Mouse (Mus musculus) CD4-positive, CD25-positive, alpha-beta regulatory T cell, adult 4 months (primary cell): ENCODE results near the gene Rpl24. TPM values are rescaled to one million over a fixed set of nuclear protein-coding genes. Genes with fewer than 3 reads are reported as not detected.
"Not testable (repeated sequence)": the region's sequence is repeated elsewhere in the genome, so short reads cannot be mapped to it uniquely, and the experiment has no call there.

Experiments used
- ATAC-seq: one replicate; pipeline ENCODE4 v1.8.0; 2017
- polyA plus RNA-seq, 2 experiments: library from polyadenylated mRNA; unstranded; fragments of 100-300 nt; shearing (Covaris generic); gene quantifications; one replicate each; pipeline ENCODE4 v1.2.1; 2017

The Rpl24 gene
- polyA plus RNA-seq: 1,000 to 10,000 TPM; 1,557 to 1,698 TPM

DNA sequence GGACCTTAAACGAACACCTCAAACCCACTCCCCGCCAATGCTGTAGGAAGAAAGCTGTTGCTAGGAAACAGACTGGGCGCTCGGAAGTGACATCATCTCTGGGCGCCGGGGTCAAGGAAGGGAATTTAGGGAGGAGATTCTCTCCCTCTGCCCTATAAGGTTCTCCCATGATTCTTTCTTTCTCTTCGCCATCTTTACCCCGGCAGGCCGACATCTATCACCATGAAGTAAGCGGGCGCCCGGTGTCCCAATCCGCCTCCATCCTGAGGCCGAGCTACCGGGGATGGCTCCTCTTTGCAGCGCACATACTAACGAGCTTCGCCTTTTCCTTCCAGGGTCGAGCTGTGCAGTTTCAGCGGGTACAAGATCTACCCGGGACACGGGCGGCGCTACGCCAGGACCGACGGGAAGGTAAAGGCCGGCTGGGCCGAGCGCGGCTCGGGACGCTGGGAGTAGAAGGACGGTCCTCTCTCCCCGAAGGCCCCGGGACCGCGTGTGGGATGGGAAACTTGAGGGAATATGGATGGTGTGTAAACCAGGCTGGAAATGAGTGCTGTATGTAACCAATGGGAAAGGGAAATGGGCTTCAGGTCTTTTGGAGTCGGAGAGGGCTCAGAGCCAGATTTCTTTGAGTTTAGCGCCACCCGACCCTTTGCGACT lies at the start of gene Rpl24:
Rpl24 (plus strand) TSS at position 64 of the 660 bp plus-strand sequence.
- ATAC-seq: peak; percentile 87

DNA sequence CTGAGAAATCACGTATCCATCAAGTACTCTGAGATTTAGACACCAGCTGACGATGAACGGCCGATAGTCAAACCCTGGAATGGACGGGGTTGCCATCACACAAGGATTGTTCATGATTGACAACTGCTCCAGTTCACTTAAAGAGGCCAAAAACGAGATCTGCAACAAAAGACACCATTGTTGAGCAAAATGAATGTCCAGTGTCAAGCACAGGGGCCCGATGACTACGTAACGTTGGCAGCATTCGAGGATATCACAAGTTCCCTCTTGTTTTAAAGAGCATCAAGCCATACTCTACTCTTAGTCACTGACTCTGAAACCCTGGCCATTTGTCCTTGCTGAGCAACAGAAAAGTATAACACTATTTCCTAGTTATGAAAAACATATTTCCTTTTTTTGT lies 44.0 kb upstream of the Rpl24 start:
- no peak for ATAC-seq

DNA sequence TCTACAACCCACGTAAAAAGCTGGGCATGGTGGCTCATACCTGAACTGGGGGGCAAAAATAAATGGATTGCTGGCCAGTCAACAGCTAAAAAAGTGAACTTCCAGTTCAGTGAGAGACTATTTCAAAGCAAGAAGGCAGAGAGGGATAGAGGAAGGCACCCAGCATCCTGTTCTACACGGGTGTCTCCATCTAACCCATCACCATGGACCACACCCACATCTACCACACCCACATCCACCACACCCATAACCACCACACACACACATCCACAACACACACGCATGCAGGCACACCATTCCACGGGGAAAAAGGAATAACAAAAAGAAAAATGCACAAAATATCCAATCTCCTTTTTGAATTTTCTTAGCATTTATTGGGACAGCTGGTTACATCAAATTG lies 42.1 kb upstream of the Rpl24 start:
- ATAC-seq: peak; percentile 78

DNA sequence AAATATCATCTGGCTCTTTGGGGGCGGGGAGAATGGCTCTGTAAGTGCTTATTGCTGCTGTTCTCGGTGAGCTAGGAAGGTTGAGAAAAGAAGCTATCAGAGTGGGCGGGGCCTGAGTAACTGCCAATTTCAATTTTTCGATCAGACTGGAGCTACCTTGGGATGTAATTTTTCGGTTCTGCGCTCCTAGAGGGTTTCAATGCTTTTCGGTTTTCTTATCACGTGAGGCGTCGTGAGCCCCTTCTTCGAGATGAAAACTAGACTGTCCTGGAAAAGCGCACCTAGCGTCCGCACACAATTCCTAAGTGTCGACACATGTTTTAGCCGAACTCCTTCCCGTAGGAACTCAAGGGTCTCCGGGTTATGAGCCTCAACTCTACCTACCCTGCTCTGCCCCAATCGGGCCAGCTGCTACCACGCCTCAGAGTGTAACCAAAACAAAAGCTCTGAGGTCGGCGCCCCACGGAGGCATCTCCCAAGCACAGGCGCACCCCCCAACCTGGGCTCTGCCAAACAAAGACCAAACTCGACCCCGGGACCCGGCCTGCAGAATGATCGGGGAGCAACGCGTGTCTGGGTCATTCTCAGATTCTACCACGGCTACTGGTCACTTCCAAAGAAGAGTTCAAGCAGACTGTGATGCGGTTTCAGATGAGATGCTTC lies 32.3 kb upstream of the Rpl24 start:
- ATAC-seq: peak; percentile 30

DNA sequence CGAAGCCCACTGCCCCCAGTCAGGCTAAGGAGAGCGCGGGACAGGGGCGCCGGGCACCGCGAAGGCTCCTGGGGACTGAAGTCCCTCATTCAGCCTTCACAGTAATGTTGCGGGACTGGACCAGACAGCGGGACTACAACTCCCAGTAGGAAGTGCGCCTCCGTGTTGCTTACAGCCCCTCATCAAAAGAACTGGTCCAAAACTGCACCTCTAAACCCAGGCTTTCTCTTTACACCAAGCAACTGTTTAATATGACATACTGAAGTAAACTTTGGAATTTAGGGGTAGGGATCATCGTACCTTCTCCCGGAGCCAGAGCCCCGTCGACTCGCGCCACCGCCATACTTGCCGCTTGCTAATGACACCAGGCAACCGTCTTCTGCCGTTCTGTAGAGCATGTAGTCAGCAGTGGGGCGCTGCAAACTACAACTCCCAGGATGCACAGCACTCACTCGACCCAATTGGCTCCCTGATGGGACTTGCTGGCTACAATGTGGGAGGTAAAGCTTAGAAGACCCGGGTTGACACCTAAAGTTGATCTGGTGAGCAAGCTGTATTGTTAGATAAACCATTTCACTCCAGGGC lies 31.5 kb upstream of the Rpl24 start, which contains the start of gene Cep97:
Cep97 (minus strand) TSS at position 403 of the 585 bp plus-strand sequence.
- ATAC-seq: peak; percentile 95

DNA sequence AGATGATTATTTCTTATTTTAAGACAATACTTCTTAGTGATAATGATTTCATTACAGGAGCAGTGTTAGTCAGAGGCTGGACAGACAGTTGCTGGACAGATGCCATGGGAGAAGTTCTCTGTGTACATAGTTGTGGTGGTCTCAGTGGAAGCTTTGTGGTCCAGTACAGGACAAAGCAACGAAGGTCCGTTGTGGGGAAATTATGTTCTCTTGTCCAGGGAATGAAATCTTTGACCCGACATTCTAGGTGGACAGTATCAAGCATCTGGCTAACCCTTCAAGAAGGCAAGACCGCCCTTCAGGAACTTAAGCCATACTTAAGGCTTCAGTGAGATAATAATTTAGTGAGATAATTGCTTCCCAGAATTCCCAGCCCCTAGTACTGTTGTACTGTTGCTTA lies 27.3 kb upstream of the Rpl24 start:
- ATAC-seq: no peak

DNA sequence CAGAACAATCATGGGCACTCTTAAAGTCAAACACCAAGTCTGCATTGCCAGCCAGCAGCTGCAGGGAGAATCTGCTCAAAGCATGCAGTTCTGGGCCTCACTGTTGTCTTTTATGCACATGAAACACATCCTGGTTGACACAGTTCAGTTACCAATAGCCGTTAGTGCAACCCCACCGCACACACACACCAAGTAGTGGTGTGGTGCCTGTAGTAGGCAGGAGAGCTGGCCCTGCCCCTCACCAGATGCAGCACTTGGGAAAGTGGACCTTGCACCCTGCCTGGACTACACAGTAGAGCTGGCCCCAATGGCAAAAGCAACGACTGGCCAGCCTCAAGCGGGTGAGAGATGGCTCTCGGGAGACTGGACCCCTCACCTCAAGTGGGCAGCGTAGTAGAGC lies 26.4 kb upstream of the Rpl24 start:
- ATAC-seq: no peak

DNA sequence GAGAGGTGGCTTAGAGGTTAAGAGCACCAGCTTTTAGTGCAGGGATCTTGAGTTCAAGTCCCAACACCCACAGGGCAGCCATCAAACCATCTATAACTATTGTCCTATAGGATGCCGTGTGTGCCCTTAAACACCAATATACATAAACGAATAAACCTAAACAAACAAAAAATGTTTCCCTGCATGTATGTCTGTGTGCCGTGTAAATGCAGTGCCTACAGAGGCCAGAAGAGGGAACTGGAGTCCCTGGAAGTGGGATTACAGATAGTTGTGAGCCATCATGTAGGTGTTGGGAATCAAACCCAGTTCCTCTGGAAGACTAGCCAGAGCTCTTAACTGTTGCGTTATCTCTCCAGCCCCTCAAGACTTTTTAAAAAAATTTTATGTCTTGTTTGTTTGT lies 25.3 kb upstream of the Rpl24 start:
- no peak for ATAC-seq

DNA sequence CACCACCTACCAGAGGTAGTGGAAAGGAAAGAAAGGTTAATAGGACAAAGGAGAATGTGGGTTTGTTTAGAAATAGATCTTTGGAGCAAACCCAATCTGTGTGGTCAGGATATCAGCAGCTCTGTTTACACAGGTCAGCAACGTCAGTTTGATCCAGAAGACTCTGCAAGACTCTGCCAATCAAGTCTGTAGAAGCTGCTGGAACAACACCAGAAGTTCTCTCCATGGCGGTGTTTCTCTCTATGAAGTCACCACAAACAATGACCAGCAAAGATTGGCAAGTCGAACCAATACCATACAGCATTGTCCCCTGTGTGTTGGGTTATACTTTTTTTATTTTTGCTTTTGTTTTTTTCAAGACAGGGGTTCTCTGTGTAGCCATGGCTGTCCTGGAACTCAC lies 18.8 kb upstream of the Rpl24 start:
- ATAC-seq: no peak

DNA sequence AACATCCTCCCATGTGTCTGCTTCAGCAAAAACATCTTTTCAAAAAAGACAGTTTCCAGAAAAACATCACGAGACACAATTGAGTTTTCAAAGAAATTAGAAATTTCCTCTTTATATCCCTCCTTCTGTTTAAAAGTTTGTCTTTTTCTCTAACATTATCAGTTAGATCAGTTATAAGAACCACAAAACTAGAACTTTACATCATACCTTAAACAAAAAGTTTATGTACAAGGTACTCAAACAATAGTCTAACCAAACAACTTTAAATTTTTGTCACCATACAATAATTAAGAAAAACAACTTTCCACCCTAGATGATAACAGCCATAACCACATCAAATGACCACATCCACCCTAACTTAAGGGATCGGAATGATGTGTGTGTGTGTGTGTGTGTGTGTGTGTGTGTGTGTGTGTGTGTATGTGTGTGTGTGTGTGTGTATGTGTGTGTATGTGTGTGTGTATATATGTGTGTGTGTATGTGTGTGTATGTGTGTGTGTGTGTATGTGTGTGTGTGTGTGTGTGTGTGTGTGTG lies 18.1 kb upstream of the Rpl24 start:
- ATAC-seq: peak; percentile 44

DNA sequence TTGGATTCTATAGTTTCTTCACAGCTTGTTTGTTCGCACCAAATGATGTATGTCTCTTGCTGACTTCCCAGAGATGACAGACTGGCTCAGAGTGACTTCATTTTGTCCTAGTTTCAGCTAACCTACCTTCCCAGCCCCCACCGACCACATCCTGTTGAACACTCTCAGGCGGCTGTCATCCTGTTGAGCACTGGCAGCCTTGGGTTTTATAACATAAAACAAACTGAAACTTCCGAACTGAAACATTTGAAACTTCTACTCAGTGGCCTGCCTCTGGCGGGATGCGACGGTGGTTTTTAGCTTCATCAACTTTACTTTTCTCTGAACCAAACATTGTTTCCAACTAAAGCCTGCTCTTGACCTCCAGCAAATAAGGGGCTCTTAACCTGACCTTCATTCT lies 17.1 kb upstream of the Rpl24 start:
- peak; percentile 82 for ATAC-seq

DNA sequence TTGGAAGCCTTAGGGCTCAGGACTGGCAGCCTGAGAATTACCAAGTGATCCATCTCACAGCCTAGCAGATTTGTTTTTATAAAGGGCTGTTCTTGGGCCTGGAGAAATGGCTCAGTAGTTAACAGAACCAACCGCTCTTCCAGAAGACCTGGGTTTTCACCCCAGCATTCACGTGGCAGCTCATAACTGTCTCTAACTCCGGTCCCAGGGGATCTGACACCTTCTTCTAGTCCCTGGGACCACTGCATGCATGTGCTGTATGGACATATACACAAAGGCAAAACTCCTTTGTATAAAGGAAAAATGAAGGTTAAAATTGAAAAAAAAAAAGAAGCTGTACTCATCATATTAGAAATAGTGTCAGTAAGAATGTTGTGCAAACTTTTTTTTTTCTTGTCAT lies 15.6 kb upstream of the Rpl24 start:
- no peak for ATAC-seq

DNA sequence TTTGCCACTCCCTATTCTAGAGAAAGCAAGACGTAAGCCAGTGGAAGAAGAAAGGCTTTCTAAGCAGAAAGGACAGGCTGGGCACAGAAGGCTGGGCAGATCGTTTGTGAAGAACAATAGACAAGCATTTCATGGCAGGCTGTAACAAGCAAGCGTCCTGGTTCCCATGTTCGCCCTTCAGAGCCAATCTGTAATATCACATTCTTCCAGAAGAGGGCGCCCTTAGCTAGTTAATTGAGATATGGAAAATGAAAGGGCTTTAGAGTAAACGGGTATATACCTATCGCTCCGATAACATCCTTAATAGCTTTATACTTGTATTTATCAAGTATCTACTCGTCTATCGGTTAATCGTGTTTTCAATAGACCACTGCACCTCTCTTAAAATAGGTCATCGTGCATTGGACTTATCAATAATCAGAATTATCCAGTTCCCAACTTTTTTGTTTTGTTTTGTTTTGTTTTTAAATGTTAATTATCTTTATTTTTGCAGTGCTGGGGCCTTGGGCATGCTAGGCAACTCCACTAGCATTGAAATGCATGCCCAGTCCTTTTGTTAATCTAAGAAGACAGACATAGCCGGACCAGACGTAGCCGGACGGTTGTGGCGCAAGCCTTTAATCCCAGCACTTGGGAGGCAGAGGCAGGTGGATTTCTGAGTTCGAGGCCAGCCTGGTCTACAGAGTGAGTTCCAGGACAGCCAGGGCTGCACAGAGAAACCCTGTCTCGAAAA lies 15.0 kb upstream of the Rpl24 start:
- ATAC-seq: peak; percentile 45

DNA sequence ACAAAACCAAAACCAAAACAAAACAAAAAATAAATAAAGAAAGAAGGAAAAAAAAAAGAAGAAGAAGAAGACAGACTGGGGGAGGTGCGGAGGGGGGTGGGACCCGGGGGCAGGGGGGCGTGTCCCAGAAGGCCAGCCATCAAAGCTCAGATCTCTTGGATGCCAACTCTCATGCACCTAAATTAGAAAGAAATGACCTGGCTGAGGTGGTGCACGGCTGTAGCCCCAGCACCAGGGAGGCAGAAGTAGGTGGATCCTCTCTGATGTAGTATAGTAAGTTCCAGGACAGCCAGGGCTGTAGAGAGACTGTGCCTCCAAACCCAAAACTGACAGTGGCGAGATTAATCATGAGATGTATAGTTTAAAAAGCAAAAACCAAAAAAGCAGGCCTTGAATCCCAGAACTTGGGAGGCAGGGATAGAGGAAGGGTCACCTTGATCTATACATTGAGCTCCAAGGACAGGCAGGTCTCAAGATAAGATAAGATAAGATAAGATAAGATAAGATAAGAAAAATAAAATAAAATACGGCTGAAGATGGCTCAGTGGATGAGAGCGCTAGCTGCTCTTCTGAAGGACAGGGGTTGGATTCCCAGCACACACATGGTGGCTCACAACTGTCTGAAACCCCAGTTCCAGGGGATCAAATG lies 14.3 kb upstream of the Rpl24 start:
- no peak for ATAC-seq

DNA sequence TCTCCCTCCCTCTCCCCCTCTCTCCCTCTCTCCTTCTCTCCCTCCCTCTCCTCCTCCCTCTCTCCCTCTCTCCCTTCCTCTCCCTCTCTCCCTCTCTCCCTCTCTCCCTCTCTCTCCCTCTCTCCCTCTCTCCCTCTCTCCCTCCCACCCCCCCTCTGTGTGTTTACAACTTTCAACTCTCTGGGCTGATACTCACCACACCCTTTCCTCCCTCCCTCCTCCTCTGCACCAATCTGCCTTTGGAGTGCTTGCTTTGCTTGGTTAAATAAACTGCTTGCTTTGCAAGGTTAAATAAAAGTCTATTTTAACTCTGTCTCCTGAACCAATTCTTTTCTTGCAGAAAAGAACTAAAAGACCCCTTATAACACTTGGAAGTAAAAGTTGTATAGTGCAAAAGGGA lies 13.3 kb upstream of the Rpl24 start:
- no peak for ATAC-seq

DNA sequence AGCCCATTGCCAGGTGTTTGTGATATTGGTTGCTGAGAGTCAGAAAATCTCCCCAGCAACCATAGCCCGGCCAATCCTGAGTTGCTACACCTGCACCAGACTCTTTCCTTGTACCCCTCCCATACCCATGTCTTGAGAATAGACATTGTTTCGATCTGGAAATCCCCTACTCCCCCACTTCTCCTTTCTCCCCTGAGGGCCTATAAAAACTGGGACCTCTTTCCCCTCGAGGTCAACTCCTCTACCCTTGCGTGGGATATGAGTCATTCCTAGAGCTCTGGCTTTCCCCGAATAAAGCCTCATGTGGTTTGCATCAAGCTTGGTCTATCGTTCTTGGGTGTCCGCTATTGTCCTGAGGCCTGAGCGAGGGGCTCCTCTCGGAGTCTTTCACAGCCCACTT lies 11.9 kb upstream of the Rpl24 start:
- not testable (repeated sequence) for ATAC-seq

DNA sequence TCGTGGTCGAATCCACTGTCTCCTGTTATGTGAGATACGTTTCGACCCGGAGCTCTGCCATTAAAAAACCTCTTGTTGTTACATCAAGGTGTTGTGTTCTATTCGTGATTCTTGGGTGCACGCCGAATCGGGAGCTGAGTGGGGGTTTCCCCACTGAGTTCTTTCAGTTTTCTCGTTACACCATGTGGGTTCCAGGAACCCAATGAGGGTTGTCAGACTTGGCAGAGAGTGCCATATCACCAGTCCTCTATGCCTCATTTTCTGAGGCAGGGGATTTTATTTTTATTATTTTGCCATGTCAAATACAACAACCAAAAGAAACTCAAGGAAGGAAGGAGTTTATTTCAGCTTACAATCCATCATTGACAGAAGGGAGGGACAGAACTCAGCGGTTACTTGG lies 3.0 kb upstream of the Rpl24 start:
- peak; percentile 66 for ATAC-seq

DNA sequence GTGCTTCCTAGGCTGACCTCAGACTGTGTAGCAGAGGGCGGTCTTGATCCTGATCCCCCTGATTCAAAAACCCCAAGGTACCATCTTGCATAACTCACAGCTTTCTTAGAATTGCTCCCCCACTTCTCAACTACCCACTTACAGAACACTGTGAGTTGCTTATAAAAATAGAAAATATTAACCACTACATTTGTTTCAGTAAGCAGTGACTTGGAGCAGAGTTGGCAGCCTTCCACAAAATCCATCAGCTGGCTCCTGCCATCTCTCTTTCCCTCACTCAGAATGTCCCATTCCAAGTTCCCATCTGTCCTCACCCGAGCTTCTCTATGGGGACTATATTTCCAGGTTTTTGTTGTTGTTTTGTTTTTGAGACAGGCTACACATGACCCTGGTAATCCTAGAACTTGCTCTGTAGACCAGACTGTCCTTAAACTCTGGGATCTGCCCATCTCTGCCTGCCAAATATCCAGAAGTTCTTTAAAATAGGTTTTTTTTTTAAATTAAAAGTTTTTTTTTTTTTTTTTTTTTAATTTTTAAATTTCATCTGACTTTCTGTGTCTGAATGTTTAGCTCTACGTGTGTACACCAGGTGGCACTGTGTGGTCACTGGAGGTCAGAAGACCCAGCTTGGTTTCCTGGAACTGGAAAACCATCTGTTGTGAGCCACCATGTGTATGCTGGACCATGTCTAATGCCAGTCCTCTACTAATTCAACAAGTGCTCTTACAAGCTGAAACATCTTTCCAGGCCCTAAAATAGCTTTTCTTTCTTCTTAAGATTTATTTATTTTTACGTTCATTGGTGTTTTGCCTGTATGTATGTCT lies 1.7 kb upstream of the Rpl24 start:
- ATAC-seq: no peak

DNA sequence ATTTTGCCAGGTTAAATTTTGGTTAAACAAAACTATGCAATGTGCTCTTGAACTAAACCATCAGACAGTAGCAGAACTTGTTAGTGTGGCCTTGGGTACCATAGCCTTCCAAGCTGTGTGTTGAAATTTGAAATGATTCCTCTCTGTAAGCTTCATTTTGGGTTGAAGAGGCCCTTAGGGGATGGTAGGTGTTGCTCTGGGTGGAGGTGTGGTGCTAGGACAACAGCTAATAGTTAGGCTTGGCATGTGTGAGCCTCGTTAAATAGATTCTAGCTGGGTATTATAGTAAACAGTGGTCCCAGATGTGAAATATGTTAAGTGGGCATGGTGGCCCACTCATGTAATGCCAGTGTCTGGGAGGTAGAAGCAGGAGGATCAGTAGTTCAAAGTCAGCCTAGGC lies 1.1 kb downstream of the Rpl24 start:
- no peak for ATAC-seq

DNA sequence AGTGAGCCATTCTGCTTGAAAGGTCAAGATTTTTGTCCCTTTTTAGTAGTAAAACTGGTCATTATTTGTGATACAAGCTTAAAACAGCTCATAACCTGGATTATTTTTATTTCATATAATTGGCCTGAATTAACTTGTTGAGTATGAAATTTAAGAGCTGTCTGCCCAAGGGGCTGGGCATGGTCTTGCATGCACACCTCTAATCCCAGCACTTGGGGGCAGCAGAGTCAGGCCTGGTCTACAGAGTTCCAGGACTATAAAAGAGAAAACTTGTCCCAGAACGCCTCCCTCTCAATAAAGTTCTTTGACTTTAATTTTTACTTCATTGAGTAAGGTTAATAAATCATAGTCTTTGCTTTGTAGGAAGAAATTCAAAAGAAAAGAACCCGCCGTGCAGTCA lies 3.1 kb downstream of the Rpl24 start:
- no peak for ATAC-seq

DNA sequence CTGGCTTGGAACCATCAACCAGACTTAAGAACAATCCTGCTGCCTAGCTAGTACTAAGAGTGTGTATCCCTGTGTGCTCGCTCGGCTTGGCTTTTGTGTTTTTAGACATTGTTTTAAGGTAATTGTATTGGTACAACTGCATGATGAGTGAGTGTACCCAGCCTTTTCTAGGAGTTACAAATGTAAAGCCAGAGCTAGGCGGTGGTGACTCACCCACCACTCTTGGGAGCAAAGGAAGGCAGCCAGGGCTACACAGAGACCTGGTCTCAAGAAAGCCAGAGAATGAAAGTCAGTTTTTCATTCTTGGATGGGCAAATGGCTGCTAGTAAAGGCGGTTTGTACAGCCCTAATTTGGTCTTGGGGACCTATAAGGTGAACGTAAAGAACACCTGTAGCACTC lies 4.3 kb downstream of the Rpl24 start:
- ATAC-seq: no peak
